Mouse (Mus musculus) erythroblast, adult 5-6 weeks (primary cell): Measurements from ENCODE around the gene Slc2a13. TPM values are rescaled to one million over a fixed set of nuclear protein-coding genes. Genes with fewer than 3 reads are reported as not detected.

Experiments
- ATAC-seq: replicated peaks from 2 replicates; pipeline ENCODE4 v1.8.0; 2016; ENCODE audit warnings: moderate number of reproducible peaks, mild to moderate bottlenecking, moderate TSS enrichment, inconsistent platforms; ENCODE audit not compliant: poor library complexity, low FRiP score, severe bottlenecking
- total RNA-seq, 2 experiments: library from RNA; stranded (forward) in 1 of 2; stranded (reverse) in 1 of 2; fragments of 150-400 nt in 1 of 2; fragments of 200-764, 138-1000 nt in 1 of 2; gene quantifications; 2 replicates each; pipeline versions ENCODE4 v1.2.3 to v1.2.4; 2015 to 2017; ENCODE audit warnings: low replicate concordance in 2 of 2

Gene Slc2a13
- total RNA-seq, 2 experiments from 2014 or later = 0.17 TPM; not detected in 1

DNA sequence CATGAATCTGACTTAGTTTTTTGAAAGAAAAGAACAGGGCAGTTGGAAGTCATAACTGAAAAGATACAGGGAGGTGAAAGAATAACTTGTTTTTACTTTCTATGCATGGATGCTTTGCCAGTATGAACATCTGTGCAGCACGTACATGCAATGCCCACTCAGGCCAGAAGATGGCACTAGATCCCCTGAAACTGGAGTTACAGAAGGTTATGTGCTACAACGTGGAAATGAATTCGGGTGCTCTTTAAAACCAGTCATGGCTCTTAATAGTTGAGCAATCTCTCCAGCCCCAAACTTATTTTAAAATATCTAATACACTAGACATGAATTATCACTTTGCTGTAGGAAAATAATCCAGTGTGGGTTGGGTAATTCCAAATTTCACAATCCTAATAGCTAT lies 271.7 kb downstream of the Slc2a13 start:
- no peak for ATAC-seq

GRCm38 (mm10) chr15:91299319-91299835 lies 273.7 kb downstream of the Slc2a13 start:
- ATAC-seq = no peak

DNA sequence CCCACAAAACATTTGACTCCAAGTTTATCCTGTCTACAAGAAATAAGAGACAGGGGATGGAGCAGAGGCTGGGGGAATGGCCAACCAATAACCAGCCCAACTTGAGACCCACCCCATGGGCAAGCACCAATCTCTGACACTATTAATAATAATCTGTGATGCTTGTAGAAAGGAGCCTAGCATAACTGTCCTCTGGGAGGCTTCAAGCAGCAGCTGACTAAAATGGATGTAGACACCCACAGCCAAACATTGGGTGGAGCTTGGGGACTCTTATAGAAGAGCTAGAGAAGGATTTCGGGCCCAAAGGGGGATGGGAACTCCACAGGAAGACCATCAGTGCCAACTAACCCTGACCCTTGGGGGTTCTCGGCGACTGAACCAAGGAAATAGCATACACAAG lies 289.6 kb downstream of the Slc2a13 start:
- ATAC-seq = no peak

GRCm38 (mm10) chr15:91282822-91283221 lies 290.2 kb downstream of the Slc2a13 start:
- no peak for ATAC-seq

GRCm38 (mm10) chr15:91281521-91281920 lies 291.5 kb downstream of the Slc2a13 start:
- no peak for ATAC-seq

DNA sequence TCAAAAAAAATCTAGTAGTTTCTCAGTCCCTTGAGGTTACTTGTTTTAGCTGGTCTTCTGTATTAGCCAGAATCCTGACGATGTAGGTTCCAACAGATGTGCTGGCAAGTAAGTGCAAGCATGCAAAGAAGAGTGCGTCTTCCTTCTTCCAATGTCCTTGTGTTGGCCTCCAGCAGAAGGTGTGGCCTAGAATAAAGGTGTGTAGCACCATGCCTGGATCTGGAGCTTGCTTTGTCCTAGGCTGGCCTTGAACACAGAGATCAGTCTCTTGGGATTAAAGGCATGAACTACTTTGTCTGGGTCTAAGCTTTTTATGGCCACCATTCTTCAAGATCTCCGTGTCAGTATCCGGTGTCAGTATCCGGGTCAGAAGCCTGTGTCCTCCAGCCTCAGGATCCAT lies 293.5 kb downstream of the Slc2a13 start:
- ATAC-seq = no peak

DNA sequence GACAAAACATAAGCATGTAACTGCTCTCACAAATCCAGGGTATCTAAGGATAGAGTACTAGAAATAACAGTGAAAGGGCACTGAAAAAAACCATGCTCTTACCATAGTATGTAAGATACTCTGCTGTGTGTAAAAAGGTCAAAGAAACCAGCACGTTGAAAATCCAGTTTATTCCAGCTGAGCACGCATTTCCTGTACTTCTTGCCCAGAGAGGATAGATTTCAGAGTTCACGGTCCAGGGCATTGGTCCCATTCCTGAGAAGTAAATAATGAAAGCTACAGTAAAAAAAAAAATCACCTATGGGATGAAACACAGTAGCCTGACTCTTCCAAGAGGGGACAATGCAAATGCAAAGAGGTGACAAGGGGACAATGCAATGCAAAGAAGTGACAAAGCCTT lies 297.1 kb downstream of the Slc2a13 start:
- ATAC-seq = no peak

- no peak for ATAC-seq
Observed at GRCm38 (mm10) chr15:91268532-91268931, 304.5 kb downstream of the Slc2a13 start.

DNA sequence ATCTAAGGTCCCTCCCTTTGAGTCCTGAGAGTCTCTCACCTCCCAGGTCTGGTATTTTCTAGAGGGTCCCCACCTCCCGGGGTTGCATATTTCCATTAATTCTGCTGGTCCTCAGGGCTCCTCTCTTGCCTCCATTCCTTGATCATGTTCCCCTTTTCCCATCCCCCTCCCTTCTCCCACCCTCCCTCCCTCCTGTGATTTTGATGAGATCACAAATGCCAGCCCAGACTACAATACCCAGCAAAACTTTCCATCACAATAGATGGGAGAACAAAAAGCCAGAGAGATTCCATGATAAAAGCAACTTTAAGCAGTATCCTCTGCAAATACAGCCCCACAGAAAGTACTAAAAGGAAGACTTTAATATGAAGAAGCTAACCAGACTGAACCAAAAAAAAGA lies 309.1 kb downstream of the Slc2a13 start:
- ATAC-seq = no peak

GRCm38 (mm10) chr15:91260578-91260977 lies 312.5 kb downstream of the Slc2a13 start:
- peak; percentile 96 for ATAC-seq

- ATAC-seq = no peak
Observed at GRCm38 (mm10) chr15:91257140-91257539, 315.9 kb downstream of the Slc2a13 start.

DNA sequence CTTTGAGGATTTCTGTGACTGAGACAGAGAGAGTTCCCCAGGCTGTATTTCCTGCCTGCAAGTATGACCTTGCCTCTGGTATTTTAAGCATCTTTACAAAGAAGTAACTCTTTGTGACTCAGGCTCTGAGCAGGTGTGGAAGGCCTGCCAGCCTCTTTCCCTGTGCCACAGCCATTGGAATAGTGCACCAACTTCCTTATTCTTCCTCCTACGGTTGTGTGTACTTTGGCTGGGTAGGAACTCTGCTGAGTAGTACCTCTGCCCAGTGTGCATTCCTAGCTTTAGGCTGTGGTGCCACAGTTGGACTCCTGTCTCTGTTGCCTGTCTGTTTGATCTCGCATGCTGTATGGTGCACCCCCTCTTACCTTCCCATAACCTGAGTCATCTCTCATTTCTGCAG lies 317.8 kb downstream of the Slc2a13 start:
- ATAC-seq = no peak

- ATAC-seq = peak; percentile 55; the same call in 1 of the 2 replicates
Observed at GRCm38 (mm10) chr15:91252956-91253355, 320.1 kb downstream of the Slc2a13 start.

GRCm38 (mm10) chr15:91251544-91252408 lies 321.3 kb downstream of the Slc2a13 start:
- peak; percentile 75 for ATAC-seq

DNA sequence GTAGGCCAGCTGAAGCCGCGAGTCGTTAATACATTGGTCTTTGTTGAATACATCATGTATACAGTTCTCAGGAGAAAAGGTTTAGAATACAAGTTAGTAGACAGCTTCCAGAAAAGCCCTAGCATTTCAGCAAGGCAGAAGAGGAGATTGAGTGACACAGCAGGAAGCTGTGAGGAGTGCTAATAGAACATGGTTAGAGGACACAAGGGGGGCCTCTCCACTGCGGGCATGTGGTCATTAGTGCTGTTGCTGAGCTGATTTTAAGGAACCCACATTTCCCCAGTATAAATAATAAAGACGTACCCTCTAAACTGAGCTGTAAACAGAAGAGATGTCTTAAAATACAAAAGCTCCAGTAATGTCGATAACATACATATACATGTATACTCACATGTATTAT lies 322.2 kb downstream of the Slc2a13 start:
- ATAC-seq = no peak

- no peak; the same call in 1 of the 2 replicates for ATAC-seq
Observed at GRCm38 (mm10) chr15:91240683-91241335, 332.3 kb downstream of the Slc2a13 start.

- no peak for ATAC-seq
Observed at GRCm38 (mm10) chr15:91237294-91237693, 335.8 kb downstream of the Slc2a13 start.
